Mouse (Mus musculus) cerebellum, postnatal 10 days (tissue): ENCODE data around the gene 1110057P08Rik.
"Not testable (repeated sequence)": the region's sequence is repeated elsewhere in the genome, so short reads cannot be mapped to it uniquely, and the experiment has no call there.

ENCODE experiments used
- DNase-seq, 2 experiments: peaks; one replicate each; pipeline ENCODE4 v3.0.0; 2021; ENCODE audit warnings: mixed read lengths in 2 of 2

The 1110057P08Rik gene

GRCm38 (mm10) chr16:89174435-89174834, at the start of gene 1110057P08Rik:
Gene 1110057P08Rik, plus strand, starts transcription at chr16:89174735.
- DNase-seq: no peak

- DNase-seq: no peak
Measured at GRCm38 (mm10) chr16:89140551-89140950, 34.0 kb upstream of the 1110057P08Rik start, which contains the start of gene Gm6358. Gene Gm6358, plus strand, starts transcription at chr16:89140851.

- DNase-seq: no peak
Measured at GRCm38 (mm10) chr16:89150786-89151185, 23.7 kb upstream of the 1110057P08Rik start, which contains the start of gene Gm10061. Gene Gm10061, plus strand, starts transcription at chr16:89151086.

GRCm38 (mm10) chr16:89157652-89158051, 16.9 kb upstream of the 1110057P08Rik start, which contains the start of gene Gm9789:
Gene Gm9789, plus strand, starts transcription at chr16:89157952.
- no peak for DNase-seq

GRCm38 (mm10) chr16:89169190-89169589, 5.3 kb upstream of the 1110057P08Rik start, which contains the start of gene Gm7735:
Gene Gm7735, plus strand, starts transcription at chr16:89169490.
- not testable (repeated sequence) for DNase-seq

GRCm38 (mm10) chr16:89188621-89189020, 14.1 kb downstream of the 1110057P08Rik start:
- DNase-seq: no peak

GRCm38 (mm10) chr16:89205561-89205960, 31.0 kb downstream of the 1110057P08Rik start, which contains the start of gene Krtap20-2:
Gene Krtap20-2, plus strand, starts transcription at chr16:89205861.
- DNase-seq: no peak
